Mouse (Mus musculus) myocyte (in vitro differentiated cells): Measurements from ENCODE around the gene Paqr6. TPM values are rescaled to one million over a fixed set of nuclear protein-coding genes. Genes with fewer than 3 reads are reported as not detected.
A peak's percentile ranks its signal among the peaks of the same experiment; 100 is the strongest.

Source experiments
- H3K27me3 ChIP-seq: one replicate; pipeline ENCODE4 v1.6.1; 2011; ENCODE audit not compliant: control insufficient read depth, insufficient read depth, insufficient read length
- H3K36me3 ChIP-seq: one replicate; pipeline ENCODE4 v1.6.1; 2011; ENCODE audit not compliant: control insufficient read depth, insufficient read depth
- H3K4me2 ChIP-seq: one replicate; pipeline ENCODE4 v1.6.1; 2011; ENCODE audit warnings: low read depth, control low read depth
- H3K4me3 ChIP-seq: one replicate; pipeline ENCODE4 v1.5.1; 2011; ENCODE audit warnings: mild to moderate bottlenecking, control low read depth, moderate library complexity
- H3K79me2 ChIP-seq: one replicate; pipeline ENCODE4 v1.6.1; 2011; ENCODE audit not compliant: control insufficient read depth, insufficient read depth
- H3ac ChIP-seq: one replicate; pipeline ENCODE4 v1.6.1; 2011; ENCODE audit not compliant: control insufficient read depth, insufficient read length
- CEBPB ChIP-seq: IDR thresholded peaks from 2 replicates; pipeline ENCODE4 v1.6.1; 2011; ENCODE audit warnings: mild to moderate bottlenecking, moderate library complexity; ENCODE audit not compliant: poor library complexity, insufficient read depth, severe bottlenecking
- E2F4 ChIP-seq: IDR thresholded peaks from one replicate; pipeline ENCODE4 v1.6.1; 2011; ENCODE audit warnings: mild to moderate bottlenecking, control low read depth, moderate library complexity; ENCODE audit not compliant: insufficient read depth
- MAX ChIP-seq: IDR thresholded peaks from one replicate; pipeline ENCODE4 v1.6.1; 2011; ENCODE audit warnings: low read depth, mild to moderate bottlenecking, control low read depth
- MYOD1 ChIP-seq, 3 experiments: IDR thresholded peaks; one replicate each; pipeline ENCODE4 v1.6.1; 2011; ENCODE audit warnings: control low read depth in 2 of 3, low read depth in 2 of 3, mild to moderate bottlenecking in 2 of 3, moderate library complexity in 1 of 3; ENCODE audit not compliant: insufficient read length in 2 of 3, control insufficient read depth in 1 of 3
- MYOG ChIP-seq, 3 experiments: IDR thresholded peaks; one replicate each; pipeline ENCODE4 v1.6.1; 2011; ENCODE audit warnings: control low read depth in 2 of 3, low read depth in 2 of 3, mild to moderate bottlenecking in 2 of 3; ENCODE audit not compliant: insufficient read length in 2 of 3, control insufficient read depth in 1 of 3, insufficient read depth in 1 of 3
- POLR2A ChIP-seq: IDR thresholded peaks from one replicate; pipeline ENCODE4 v1.6.1; 2011; ENCODE audit warnings: low read depth, mild to moderate bottlenecking, control low read depth, moderate library complexity; ENCODE audit not compliant: insufficient read length
- POLR2AphosphoS2 ChIP-seq: IDR thresholded peaks from one replicate; pipeline ENCODE4 v1.6.1; 2011; ENCODE audit warnings: low read depth, control low read depth; ENCODE audit not compliant: insufficient read length
- REST ChIP-seq: IDR thresholded peaks from one replicate; pipeline ENCODE4 v1.6.1; 2011; ENCODE audit warnings: mild to moderate bottlenecking, control low read depth, moderate library complexity; ENCODE audit not compliant: insufficient read depth, insufficient read length
- SRF ChIP-seq: IDR thresholded peaks from one replicate; pipeline ENCODE4 v1.6.1; 2011; ENCODE audit warnings: low read depth; ENCODE audit not compliant: control insufficient read depth, insufficient read length
- TCF12 ChIP-seq: IDR thresholded peaks from one replicate; pipeline ENCODE4 v1.6.1; 2011; ENCODE audit warnings: mild to moderate bottlenecking, control low read depth; ENCODE audit not compliant: poor library complexity, insufficient read depth, severe bottlenecking
- TCF3 ChIP-seq: IDR thresholded peaks from one replicate; pipeline ENCODE4 v1.6.1; 2011; ENCODE audit warnings: low read depth, control low read depth; ENCODE audit not compliant: insufficient read length
- USF1 ChIP-seq: IDR thresholded peaks from one replicate; pipeline ENCODE4 v1.6.1; 2011; ENCODE audit warnings: low read depth, mild to moderate bottlenecking, control low read depth, moderate library complexity
- polyA plus RNA-seq: library from polyadenylated mRNA; unstranded; fragments of >200 nt; fragmentation: generic; extraction: Trizol; gene quantifications from one replicate; pipeline ENCODE4 v1.2.1, GENCODE M21; 2012; ENCODE audit warnings: missing spikeins

Paqr6 gene
- polyA plus RNA-seq, 1 experiment, result not detected

DNA sequence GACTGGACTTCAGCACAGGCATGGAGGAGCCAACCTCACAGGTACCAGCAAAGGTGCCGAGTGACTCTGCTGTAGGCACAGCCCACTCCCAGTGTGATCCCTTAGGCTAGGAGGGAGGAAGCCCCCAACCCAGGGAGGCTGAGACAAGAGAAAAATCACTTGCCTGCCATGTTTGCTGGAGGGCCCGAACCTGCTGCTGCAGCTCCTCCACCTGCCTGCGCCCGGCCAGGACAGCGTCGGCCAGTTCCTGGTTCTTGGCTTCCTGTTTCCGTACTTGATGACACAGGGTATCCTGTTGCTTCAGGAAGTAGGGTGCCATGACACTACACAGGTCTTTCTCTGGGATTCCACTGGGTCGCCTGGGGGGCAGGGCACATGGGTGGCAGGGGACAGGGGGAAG is 31.4 kb downstream of the Paqr6 start:
- Histone ChIP-seq H3K27me3 (no peaks in the 10 kb centered on the region), H3K4me2 (no peak overlapping the region), H3K36me3 (no peaks in the 10 kb centered on the region), H3K79me2 (no peaks in the 10 kb centered on the region), H3K4me3 (no peak overlapping the region), H3ac (no peak overlapping the region)
- TF ChIP-seq E2F4 (no peak), MAX (no peak), SRF (no peak), TCF12 (no peak), POLR2AphosphoS2 (no peak), USF1 (no peak), MYOG (IDR thresholded peaks at IDR 0.05; ENCODE audit: control insufficient read depth in 1 of 3, insufficient read depth in 1 of 3, insufficient read length in 2 of 3, low read depth in 2 of 3) (no peak), REST (no peak), CEBPB (no peak), POLR2A (no peak), TCF3 (no peak), MYOD1 (IDR thresholded peaks at IDR 0.05; ENCODE audit: control insufficient read depth in 1 of 3, insufficient read length in 2 of 3, low read depth in 2 of 3) (no peak)

DNA sequence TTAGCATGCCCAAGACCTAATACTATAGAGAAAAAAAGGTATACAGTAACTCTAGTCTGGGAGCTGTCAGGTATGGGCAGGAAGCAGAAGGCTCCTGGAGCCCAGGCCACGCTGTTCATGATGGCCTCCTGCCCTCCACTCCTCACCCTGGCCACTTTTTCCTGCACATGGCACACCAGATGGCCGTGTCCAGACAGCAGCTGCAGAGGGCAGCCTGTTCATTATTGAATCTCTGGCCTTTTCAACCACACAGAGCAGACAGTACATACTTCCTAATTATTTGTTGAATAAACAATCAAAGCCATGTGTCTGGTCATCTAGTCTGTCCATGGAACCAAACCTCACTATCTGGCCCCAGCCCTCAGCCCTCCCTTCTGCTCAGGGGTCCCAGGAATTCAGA is 34.3 kb downstream of the Paqr6 start:
- no peak overlapping the region for H3ac ChIP-seq
- no peaks in the 10 kb centered on the region for H3K36me3 ChIP-seq
- H3K4me2 ChIP-seq, result no peak overlapping the region
- no peaks in the 10 kb centered on the region for H3K79me2 ChIP-seq
- TF ChIP-seq TCF12, result peak; percentile 29
- TF ChIP-seq TCF3, result peak; percentile 66
- peak in 2 of 3 experiments; percentile 68 to 74 for TF ChIP-seq MYOD1 (IDR thresholded peaks at IDR 0.05; ENCODE audit: control insufficient read depth in 1 of 3, insufficient read length in 2 of 3, low read depth in 2 of 3)
- TF ChIP-seq MYOG (IDR thresholded peaks at IDR 0.05; ENCODE audit: control insufficient read depth in 1 of 3, insufficient read depth in 1 of 3, insufficient read length in 2 of 3, low read depth in 2 of 3), result peak in 2 of 3 experiments; percentile 63 to 82
- TF ChIP-seq E2F4, result no peak
- no peak overlapping the region for H3K4me3 ChIP-seq
- no peaks in the 10 kb centered on the region for H3K27me3 ChIP-seq

DNA sequence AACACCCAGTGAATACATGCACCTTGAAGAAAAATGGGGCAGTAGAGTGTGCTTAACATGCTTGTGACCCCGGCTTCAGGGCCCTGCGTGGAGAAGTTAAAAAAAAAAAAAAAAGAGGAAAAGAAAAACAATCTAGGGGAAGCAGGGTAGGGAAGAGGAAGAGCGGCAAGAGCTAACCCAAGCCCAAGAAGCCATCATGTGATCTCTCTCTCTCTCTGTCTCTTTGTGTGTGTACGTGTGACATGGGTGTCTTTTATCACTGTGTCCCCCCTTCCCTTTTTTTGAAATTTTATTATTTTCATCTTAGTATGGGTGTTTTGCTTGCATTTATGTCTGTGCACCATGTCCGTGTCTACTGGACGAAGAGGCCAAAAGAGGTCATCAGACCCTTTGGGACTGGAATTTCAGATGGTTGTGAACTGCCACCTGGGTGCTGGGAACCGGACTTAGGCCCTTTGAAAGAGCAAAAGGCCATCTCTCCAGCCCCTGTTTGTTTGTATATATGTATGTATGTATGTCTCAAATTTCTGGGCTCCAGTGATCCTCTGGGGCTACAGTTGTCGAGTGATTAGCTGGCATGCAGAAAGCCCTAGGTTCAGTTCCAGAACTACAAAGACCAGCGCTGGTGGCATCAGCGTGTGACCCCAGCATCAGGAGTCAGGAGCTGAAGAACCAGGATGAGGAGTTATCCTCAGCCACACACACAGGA is 39.3 kb downstream of the Paqr6 start:
- Histone ChIP-seq H3K27me3 (no peaks in the 10 kb centered on the region), H3K36me3 (no peaks in the 10 kb centered on the region), H3K4me3 (no peak overlapping the region), H3K4me2 (no peak overlapping the region), H3K79me2 (peaks cover 16% of the 10 kb centered on the region), H3ac (no peak overlapping the region)
- no peak for TF ChIP-seq USF1
- no peak for TF ChIP-seq TCF12
- TF ChIP-seq MYOG (IDR thresholded peaks at IDR 0.05; ENCODE audit: control insufficient read depth in 1 of 3, insufficient read depth in 1 of 3, insufficient read length in 2 of 3, low read depth in 2 of 3), result no peak

DNA sequence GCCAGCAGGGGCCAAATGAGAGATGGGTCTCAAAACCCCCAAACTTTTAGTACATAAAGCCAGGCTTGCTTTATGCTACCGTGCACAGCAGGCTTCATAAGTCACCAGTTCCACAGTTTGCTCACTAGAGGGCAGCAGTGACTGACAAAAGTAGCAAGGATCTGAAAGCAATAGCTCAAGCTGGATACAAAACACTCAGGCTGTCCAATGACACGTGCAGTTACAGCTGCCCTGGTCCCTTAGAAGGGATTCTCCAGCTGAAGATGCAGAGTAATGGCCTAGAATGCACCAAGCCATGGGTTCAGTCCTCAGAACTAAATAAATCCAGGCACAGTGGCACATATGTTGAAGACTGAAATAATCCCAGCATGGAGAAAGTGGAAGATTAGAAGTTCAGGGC is 42.7 kb downstream of the Paqr6 start:
- no peak overlapping the region for H3ac ChIP-seq
- peak in 1 of 3 experiments; percentile 4 for TF ChIP-seq MYOG (IDR thresholded peaks at IDR 0.05; ENCODE audit: control insufficient read depth in 1 of 3, insufficient read depth in 1 of 3, insufficient read length in 2 of 3, low read depth in 2 of 3)
- no peak for TF ChIP-seq MYOD1 (IDR thresholded peaks at IDR 0.05; ENCODE audit: control insufficient read depth in 1 of 3, insufficient read length in 2 of 3, low read depth in 2 of 3)
- TF ChIP-seq REST, result no peak
- TF ChIP-seq USF1, result peak; percentile 34
- H3K4me3 ChIP-seq, result no peak overlapping the region
- H3K36me3 ChIP-seq, result no peaks in the 10 kb centered on the region
- peaks cover 16% of the 10 kb centered on the region for H3K79me2 ChIP-seq
- H3K4me2 ChIP-seq, result no peak overlapping the region
- H3K27me3 ChIP-seq, result no peaks in the 10 kb centered on the region

DNA sequence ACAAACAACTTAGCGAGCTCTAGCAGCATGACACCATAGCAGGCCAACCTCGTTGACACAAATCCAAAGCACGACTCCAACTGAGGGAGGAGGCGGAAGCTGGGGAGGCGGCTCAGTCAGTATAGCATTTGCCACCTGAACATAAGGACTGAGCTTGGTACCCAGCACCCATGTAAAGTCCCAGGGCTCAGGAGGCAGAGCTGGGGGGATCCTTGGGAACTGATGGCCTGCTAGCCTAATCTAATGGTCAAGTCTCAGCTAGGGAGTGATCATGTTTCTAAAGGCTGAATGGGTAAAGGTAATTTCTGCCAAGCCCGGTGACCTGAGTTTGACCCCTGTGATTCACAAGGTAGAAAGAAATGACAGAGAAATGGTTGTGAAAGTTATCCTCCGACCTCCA is 43.1 kb downstream of the Paqr6 start:
- no peak overlapping the region for H3ac ChIP-seq
- TF ChIP-seq MAX (no peak), CEBPB (no peak), REST (no peak), MYOD1 (IDR thresholded peaks at IDR 0.05; ENCODE audit: control insufficient read depth in 1 of 3, insufficient read length in 2 of 3, low read depth in 2 of 3) (no peak), USF1 (no peak), POLR2A (no peak), SRF (no peak), E2F4 (no peak), MYOG (IDR thresholded peaks at IDR 0.05; ENCODE audit: control insufficient read depth in 1 of 3, insufficient read depth in 1 of 3, insufficient read length in 2 of 3, low read depth in 2 of 3) (no peak), TCF12 (no peak), TCF3 (no peak), POLR2AphosphoS2 (no peak)
- H3K79me2 ChIP-seq, result peaks cover 16% of the 10 kb centered on the region
- no peak overlapping the region for H3K4me2 ChIP-seq
- H3K36me3 ChIP-seq, result no peaks in the 10 kb centered on the region
- no peaks in the 10 kb centered on the region for H3K27me3 ChIP-seq
- H3K4me3 ChIP-seq, result no peak overlapping the region
